Mouse (Mus musculus) cerebellum, adult 8-10 months (tissue): ENCODE measurements at regions not wholly inside any gene's neighbourhood (a gene's known extent, or its start where the extent isn't known, plus 50 kb on each side); places are given as distances from the start of the nearest gene placed in this dataset.
A peak's percentile ranks its signal among the peaks of the same experiment; 100 is the strongest.

Experiments used
- DNase-seq: peaks from one replicate; pipeline ENCODE4 v3.0.0; 2022

DNA sequence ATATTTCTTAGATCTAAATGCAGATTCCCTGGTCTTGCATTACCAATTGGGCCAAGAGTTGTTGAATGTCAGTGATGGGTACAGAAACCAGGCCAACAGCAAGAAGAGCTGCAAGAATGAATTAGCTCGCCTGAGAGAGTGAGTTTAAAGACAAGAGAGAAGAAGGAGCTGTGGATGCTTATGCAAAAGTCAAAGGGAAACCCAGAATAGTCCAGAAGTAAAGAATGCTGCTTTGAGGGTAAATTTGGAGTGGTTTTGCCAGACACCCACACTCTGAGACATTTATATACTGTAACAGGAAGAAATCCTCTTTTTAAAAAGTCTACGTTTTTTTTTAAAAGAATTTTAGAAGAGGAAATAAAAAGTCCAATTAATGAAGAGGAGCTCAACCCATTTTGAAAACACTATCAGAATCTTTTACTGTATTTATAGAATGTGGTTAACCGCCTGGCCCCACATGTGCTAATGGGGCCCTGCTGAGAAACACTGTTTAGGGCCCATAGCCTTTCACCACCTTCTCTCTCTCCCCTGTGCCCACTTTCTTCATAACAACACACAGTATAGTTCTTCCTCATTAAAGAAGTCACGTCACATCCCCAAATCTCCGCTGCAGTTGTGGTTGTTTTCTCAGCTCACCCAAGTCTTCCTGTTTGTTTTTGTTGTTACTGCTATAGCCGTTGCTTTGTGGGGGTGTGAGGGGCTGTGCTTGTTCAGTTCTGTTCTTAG, 158.0 kb upstream of the Cited2 start:
- DNase-seq: no peak

DNA sequence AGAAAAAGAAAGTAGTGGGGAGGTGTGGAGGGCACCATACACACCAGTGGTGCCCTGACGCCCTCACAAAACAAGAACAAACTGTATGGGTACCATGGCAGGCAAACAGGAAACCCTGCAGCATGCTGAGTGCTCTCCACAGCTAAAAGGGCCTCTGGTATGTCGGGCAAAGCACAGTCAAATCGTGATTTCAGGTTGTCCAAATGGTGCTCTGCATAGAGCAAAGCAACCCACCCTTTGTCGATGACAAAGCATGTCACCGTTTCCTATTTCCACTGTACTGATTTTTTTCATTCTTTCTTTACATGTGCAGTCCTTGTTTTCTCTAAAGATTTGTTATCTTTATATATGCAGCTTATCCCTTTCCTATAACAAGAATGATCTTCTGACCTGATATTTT, 156.0 kb upstream of the Cited2 start:
- DNase-seq: no peak

DNA sequence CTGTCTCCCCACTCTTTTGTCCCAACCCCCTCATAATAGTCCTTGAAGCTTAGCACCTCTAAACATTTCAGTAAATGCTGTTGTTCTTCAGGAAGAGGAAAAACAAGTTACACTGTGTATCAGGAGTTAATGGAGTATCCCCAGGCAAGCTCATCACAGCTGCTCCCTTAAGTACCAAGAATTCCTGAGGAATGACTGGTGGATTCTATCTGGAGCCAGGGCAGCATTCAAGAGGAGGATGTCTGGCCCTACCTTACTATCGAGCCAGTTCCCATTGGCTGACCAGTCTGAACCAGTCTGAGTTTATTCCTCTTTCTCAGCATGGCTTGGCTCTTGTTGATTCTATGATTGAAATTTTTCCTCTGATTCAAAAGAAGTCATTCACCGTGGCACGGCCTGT, 155.4 kb upstream of the Cited2 start:
- no peak for DNase-seq

DNA sequence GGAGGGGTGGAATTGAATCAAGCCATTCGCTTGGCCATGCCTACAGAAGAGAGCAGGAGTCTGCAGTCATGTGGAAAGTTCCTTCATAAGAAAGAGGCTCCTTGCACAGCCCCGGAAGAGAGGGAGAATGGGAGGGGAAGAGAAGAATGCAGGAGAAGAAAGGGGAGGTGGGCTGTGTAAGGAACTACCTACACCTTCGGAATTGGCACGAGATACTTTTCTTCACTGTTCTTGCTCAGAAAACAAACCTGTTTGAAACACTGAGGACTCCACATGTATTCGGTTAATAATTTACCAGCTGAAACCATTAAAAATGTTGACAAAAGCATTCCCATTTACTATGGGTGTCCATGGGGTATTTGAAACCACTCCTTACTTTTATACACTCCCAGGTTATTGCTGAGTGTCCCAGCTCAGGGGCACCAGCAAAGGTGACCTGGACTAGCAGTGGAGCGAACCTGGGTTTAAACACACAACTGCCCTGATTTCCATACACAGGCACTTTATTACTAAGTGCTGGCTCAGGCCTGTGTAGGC, 153.4 kb upstream of the Cited2 start:
- DNase-seq: no peak

DNA sequence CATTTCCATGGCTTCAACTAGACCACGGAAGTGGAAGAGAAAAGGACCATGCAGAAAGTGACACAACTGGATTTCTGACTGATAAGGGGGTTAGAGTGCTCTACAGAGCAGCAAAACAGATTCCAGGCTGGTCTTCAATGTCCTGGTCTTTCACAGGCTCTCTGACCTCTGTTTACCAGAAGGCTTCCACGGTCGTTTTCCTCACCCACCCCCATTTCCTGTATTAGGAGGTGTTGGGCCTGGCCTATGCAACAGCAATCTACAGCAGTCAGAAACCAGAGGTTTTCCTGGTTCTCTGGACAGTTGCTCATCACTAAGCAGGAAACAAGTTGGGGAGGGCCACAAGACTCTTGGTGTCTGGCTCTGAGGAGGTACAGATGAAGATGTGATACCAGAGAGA, 148.1 kb upstream of the Cited2 start:
- no peak for DNase-seq

DNA sequence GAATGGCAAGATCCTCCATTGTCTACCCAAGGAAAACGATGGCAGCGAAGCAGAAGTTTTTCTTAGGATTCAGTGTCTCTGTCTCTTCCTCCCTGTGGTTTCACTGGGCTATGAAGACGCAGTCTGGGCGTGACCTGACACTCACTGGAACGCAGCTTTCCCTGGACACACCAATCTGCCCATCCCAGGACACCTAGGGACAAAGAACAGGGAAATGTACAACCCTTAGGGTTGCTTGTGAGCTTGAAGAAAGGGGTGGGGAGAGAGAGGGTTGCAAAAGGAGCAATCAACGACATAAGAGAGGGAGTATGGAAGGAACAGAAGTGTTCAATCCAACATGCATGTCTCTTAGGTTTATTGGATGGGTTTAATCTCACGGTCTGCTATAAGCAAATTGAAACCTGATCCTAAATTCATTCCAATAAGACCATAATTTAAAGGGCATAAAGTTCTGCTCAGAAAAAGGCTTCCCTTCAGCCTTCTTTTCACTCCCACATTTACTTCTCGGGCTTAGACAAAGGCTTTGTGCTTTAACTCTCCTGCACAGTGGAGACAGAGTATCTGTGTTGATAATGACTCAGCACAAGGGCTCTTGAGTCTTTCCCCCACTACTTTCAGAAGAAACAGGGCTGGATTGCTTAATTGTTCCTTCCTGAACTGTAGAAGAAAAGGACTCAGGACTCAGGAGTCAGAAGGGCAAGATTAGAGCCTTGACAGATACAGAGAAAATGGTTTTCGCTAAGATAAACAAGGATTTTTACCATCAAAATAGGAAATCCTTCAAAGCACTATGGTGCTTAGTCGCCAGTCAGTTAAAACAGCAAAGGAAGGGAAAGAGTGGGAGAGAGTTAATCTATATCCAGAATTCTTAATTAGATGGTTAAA, 147.3 kb upstream of the Cited2 start:
- no peak for DNase-seq

DNA sequence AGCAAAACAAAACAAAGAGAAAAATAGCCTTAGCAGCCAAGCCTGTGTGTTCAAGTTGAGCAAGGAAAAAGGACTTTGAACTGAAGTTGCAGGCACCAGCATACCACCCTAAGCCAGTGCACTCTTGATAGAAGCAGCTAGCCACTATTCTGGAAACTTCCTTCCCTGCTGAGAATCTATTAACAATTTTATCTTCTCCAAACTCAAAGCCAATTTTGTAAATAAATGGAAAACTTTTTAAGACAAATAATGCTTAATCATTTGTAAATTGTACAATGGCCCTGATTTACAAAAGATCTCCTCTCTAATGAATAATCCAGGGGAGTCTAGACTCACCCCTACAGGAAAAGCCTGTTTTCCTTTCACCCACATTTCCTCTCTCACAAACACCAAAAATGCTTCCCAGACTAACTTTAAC, 146.7 kb upstream of the Cited2 start:
- no peak for DNase-seq

DNA sequence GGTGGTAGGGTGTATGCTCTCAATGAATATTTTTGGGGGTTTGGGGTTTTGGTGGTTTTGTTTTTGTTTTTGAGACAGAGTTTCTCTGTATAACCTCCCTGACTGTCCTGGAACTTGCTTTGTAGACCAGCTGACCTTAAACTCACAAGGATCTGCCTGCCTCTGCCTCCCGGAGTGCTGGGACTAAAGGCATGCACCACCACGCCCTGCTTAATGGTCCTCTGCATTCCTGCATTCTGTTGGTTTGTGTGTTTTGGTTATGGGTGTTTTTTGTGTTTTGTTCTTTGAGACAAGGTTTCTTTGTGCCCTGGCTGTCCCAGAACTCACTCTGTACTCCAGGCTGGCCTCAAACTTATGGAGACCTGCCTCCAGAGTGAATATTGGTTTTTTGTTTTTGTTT, 143.6 kb upstream of the Cited2 start:
- no peak for DNase-seq

DNA sequence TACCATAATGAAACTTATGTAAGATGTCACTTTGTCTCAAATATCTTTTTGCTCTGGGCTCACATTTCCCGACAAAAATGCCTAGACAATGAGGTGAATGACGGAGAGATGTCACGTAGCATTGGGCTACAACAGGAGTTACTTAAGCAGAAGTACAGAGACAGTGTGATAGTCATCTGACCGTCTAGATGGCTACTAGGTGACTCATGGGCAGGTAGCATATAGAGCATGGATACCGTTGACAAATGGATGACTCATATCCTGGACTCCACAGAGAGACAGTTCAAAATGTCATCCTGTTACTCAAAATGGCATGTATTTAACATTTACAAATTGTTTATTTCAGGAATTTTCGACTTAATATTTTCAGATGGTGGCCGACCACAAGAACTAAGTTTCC, 138.2 kb upstream of the Cited2 start:
- no peak for DNase-seq

DNA sequence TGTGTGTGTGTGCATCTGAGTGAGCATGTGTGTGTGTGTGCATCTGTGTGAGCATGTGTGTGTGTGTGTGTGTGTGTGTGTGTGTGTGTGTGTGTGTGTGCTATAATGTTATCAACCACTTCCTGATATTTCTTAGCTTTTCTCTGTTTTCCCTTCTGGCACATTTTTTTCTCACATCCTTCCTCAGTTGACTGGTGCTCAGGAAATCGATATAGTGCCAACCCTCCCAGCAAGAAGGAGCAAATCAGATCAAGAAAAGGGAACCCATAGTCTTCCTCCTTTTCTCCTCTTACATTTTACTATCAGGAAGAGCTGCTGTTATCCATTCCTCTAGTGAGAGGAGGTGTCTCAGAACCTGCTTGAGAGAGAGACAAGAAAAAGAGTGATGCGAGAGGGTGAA, 136.1 kb upstream of the Cited2 start:
- DNase-seq: no peak

DNA sequence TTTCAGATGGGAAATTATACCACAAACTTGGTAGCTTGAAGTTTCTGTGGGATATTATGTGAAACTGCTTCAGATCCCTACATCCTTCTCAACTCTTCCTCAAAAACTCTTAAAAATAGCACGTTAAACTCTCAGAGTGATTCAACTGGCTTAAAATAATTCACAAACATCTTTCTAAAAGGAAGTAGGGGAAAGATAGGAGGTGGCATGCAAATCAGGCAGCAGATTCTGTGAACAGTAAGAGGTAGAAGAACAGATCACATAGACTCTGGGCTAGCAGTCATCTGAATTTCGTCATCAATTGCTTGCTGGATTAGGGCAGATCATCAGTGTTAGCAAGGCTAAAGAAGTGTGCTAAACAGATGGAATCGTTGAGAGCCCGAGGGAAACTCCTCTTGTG, 133.9 kb upstream of the Cited2 start:
- DNase-seq: no peak

DNA sequence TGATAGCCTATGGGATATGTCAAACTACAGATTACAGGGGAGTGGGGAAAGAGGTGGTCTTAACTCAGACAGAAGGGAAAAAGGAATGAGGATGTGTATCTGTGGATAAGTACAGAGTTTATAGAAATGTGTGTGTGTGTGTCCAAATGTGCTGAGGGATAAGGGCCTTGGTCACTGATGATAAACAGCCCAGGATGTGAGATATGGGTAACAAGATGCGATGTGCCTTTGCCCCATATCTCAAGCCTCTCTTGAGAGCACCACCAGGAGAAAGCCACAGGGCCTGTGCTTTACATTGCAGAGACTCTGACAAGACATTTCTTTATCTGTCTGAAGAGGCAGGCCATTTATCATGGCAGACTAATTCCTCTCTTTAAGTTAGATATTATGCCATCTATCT, 132.8 kb upstream of the Cited2 start:
- no peak for DNase-seq

DNA sequence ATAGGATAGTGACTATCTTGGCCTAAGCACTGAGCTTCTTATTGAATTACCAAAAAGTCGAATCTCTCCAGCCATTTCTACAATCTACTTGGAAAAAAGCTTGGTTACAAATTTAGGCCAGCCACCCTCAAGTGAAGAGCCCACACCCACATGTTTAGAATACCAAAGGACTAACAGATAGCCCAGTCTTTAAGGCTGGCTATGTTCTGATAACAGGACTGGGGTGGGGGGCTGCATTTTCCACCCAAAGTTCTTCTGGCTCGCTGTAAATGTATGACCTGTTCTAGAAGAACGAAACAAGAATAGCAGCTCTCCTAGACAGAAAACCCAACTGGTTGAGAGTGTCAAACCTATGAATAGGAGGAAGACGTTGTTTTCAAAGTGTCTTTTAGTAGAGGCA, 130.6 kb upstream of the Cited2 start:
- DNase-seq: no peak

DNA sequence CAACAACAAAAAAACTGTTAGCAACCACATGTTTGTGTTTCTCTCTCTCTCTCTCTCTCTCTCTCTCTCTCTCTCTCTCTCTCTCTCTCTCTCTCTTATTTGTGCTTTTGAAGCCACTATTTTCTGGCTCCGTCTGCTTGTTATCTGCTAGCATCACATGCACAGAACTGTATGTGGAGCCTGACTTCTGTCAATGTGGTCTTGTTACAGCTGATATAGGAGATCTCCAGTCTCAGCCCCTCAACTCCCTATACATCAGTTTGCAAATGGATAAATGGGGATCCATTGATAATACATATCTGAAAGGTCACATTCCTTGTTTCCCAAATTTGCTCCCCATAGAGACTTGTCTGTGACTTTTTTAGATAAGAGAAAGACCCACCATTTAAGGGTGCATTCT, 126.9 kb upstream of the Cited2 start:
- DNase-seq: no peak

DNA sequence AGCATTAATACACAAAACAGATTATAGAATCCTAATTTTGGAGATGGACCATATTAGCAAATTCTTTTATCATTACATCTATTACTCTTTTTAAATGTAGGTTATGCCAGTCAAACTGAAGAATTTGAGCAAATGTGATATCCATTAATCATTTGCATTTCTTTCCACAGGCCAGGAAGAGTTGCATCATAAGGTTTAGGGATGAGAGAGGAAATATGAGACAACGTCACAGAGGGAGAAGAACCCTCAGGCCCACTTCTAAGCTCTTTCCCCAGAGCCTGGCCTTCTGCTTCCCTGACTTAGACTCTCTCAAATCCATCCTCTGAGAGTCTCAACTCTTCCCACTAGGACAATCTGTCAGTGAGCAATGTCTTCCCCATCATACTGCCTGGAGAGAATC, 126.3 kb upstream of the Cited2 start:
- DNase-seq: no peak

DNA sequence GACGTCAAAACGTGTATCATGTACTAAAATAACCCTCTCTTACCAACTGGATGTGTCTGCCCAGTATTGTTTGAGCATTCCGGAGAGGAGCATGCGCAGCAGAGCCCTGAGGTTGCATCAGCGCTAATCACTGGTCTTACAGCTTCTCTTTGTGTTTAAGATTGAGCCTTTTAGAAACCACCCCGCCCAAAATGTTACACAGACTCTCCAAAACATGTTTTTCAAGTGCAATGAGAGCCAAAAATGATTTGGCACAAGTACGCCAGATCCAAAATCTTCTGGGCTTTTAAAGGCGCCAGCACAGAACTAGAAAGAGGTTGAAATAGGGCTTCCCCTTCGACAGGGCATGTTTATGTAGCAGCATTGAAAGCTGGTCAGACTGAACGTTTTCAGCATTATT, 123.8 kb upstream of the Cited2 start:
- peak; percentile 6 for DNase-seq

DNA sequence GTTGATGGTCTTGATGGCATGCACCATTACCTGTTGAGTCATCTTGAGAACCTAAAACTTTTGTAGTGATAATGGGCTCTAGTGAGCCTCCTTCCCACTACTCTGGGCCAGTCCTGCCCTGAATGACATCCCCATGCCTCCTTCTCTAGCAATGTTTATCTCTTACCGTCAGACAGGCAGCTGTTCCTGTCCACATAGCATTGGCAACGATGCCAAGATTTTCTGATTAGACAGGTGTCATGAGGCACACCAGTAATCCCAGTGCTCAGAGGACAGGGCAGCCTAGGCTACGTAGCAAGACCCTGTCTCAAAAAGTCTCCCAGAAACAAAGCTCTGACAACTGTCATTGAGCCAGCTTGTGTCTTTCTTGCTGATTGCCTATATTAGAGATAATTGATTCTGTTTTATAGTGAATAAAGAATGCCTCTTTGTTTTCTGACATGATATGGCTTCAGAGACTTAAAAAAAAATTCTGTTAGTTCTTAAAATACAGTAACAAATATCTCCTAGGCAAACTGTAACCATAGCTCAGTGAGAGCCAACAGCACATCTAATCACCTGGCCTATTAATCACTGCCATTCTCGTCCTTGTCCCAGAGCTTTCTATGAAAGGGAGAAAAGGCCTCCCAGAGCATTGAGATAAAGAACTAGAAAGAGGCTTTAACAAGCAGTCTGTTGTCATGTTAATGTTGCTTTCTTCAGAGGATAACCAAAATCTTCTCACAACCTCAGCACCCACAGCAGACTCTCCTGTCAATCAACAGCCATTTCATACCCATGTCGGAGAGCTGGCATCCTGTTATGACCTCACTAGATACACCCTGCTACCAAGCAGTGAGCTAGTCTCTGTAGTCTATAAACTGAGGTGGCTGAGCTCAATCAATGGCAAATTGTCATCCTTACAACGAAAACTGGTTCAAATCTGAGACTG, 122.9 kb upstream of the Cited2 start:
- no peak for DNase-seq

DNA sequence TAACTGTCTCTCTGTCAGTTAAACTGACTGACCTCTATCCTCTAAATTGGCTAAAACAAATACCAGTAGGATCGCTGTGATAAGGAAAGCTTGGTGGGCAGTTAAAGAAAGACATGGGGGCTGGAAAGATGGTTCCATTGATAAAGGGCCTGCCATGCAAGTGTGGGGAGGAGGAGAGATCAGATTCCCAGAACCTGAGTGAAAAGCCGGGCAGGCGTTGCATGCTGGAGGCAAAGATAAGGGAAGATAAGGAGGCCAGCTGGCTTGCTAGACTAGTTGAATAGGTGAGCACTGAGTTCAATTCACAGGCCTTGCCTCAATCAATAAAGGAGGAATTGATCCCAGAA, 122.3 kb upstream of the Cited2 start:
- no peak for DNase-seq

DNA sequence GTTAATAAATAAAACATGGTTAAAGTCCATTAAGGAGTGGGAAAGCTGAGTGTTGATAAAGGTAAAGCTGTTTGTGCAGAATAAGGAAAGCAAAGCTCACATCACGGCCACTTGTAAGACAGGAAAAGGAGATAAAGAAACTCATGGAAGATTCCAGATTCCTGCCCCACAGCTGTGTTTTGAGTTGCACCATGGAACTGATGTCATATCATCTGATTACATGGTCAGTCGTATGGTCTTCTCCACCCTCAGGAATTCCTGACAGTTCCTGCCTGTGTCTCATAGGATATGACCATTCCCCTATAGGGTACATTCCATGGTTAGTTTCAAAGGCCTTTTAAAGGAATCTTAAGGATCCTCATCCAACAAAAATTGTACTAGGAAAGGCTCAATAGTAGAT, 120.6 kb upstream of the Cited2 start:
- DNase-seq: no peak

DNA sequence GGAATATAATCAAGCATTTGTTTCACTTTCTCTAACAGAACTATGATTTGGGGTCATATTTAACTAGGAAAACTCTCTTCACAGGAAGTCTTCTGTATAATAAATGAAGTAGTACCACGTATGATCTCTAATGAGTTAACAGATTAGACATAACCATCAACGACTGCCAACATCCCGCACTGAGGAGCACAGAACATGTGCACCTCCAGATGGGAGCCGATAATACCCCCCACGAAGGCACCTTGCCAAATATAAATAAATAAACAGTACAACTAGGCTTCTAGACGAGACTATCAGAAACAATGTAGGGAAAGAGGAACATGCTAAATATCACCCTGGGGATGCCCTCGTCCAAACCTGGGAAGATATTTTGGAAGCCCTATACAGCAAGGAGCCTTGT, 114.8 kb upstream of the Cited2 start:
- no peak for DNase-seq

DNA sequence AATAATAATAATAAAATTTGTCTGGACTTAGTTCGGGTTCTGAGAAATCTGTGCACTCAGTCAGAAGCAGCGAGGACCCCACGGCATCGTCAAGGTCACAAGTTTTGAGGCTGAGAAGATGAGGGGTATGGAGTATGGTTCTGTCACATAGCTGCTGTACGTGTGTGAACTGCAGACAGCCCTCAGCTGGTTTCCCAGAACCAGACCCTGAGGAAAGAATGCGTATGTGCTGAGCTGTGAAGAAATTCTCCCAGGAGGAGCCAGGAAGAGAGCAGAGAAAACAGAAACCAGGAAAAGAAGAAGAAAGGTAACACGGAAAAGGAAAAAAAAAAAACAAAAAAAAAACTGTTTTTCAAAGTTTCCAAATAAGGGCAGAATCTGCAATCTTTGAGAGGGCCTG, 112.4 kb upstream of the Cited2 start:
- no peak for DNase-seq

DNA sequence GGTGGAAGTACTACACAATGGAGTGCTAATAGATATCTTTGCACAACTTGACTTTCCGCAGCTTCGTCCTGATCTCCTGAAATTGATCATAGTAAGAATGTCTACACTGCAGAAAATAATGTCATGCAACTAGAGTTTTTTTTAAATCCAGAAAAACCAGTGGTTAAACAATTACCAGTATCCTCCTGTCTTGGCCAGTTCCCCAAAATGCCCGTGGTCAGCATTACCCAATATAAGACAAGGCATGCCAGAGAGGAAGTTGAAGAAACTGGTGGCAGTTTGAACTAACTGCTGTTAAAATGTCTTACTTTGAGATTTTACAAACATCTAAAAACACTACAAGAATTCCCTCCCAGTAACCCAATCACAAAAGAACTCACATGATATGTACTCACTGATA, 109.7 kb upstream of the Cited2 start:
- DNase-seq: no peak

DNA sequence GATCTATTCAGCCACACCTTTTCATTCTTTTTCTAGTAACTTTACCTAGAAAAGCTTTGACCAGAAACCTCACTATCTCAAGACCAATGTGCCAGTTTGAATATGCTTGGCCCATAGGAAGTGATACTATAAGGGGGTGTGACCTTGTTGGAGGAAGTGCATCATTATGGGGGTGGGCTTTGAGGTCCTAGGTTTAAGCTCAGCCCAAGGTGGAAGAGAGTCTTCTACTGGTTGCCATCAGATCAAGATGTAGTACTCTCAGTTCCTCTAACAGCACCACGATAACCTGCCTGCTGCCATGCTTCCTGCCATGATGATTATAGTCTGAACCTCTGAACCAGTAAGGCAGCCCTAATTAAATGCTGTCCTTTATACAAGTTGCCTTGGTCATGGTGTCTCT, 105.0 kb upstream of the Cited2 start:
- no peak for DNase-seq
